10 mouse cellular contexts compared by ENCODE assay signal in genomic region chr11:61341971-61342370, GRCm38 (mm10). TPM values are rescaled to one million over a fixed set of nuclear protein-coding genes. Genes with fewer than 3 reads are reported as not detected.
DNase-seq lines count a peak whose midpoint lies in the region; ATAC-seq and TF ChIP-seq lines count a peak whose summit lies in the region.
"Had no signal": no experiment of that assay in that cellular context is flagged by ENCODE, and none has a peak within 500 bp of the region (broad histone marks: within the 10 kb centered on the region; RNA-seq: fewer than 3 reads in every experiment).

No protein-coding gene starts in this region.

- H3K27me3 ChIP-seq in heart, embryonic 12.5 days (replicated peaks), result peaks cover 44% of the 10 kb centered on the region
- peaks cover 68% of the 10 kb centered on the region for H3K27me3 ChIP-seq in embryonic facial prominence, embryonic 10.5 days (replicated peaks; ENCODE audit: low read depth, poor library complexity, severe bottlenecking)
- H3K27me3 ChIP-seq in hindbrain, postnatal 0 days (ENCODE audit: insufficient read depth, low read length), result 0 out of 2 replicates have a peak, but pooled peaks cover 11% of the 10 kb centered on the region
- peaks cover 28% of the 10 kb centered on the region for H3K27me3 ChIP-seq in midbrain, embryonic 14.5 days (ENCODE audit: control insufficient read depth, insufficient read depth, low read length)

- no peak for ATAC-seq in heart, embryonic 12.5 days (ENCODE audit: insufficient number of reproducible peaks, low FRiP score)
- no peak for ATAC-seq in hindbrain, postnatal 0 days
- ATAC-seq in midbrain, embryonic 14.5 days (ENCODE audit: low FRiP score, low TSS enrichment), result no peak

- peak overlapping the region; percentile 81 for H3K4me2 ChIP-seq in heart, embryonic 12.5 days
- peak overlapping the region; percentile 67 for H3K4me2 ChIP-seq in hindbrain, postnatal 0 days (ENCODE audit: low read depth, low read length)
- peak overlapping the region; percentile 62 for H3K4me2 ChIP-seq in midbrain, embryonic 14.5 days (ENCODE audit: low read length)

- intact Hi-C loops in heart, postnatal 25 days (cut with DNase I), result loop anchor here (10.0 kb wide), 1 partner anchor 163 kb away; the partner anchor contains the start of gene B9d1

- WGBS in heart, embryonic 12.5 days, result 18% methylated on average over 10 of the region's 10 CpGs
- WGBS in embryonic facial prominence, embryonic 10.5 days, result 20% methylated on average over 10 of the region's 10 CpGs
- 13% methylated on average over 10 of the region's 10 CpGs for WGBS in hindbrain, postnatal 0 days
- WGBS in midbrain, embryonic 14.5 days, result 17% methylated on average over 10 of the region's 10 CpGs

- H3K9me3 ChIP-seq in heart, embryonic 12.5 days (replicated peaks), result no peaks in the 10 kb centered on the region
- no peaks in the 10 kb centered on the region for H3K9me3 ChIP-seq in embryonic facial prominence, embryonic 10.5 days
- H3K9me3 ChIP-seq in hindbrain, postnatal 0 days (ENCODE audit: low read length), result no peaks in the 10 kb centered on the region
- H3K9me3 ChIP-seq in midbrain, embryonic 14.5 days (ENCODE audit: control insufficient read depth, low read length), result no peaks in the 10 kb centered on the region

- TF ChIP-seq CTCF in hindbrain, postnatal 0 days (IDR thresholded peaks at IDR 0.05; ENCODE audit: low read depth), result no peak

- no peak for DNase-seq in heart, postnatal 25 days (ENCODE audit: low spot score)
- DNase-seq in embryonic facial prominence, embryonic 10.5 days (ENCODE audit: low spot score), result peak; percentile 15
- no peak for DNase-seq in hindbrain, postnatal 0 days (ENCODE audit: low spot score)
- peak; percentile 5 for DNase-seq in midbrain, embryonic 14.5 days
- DNase-seq in urinary bladder, postnatal 10 days (ENCODE audit: low spot score), result no peak
- no peak for DNase-seq in cerebellum, postnatal 10 days
- no peak for DNase-seq in lung, postnatal 10 days

- peak overlapping the region; percentile 34; the same call in 1 of the 2 replicates for H3K9ac ChIP-seq in heart, embryonic 12.5 days
- no peak overlapping the region for H3K9ac ChIP-seq in hindbrain, postnatal 0 days (replicated peaks; ENCODE audit: low read length)
- no peak overlapping the region for H3K9ac ChIP-seq in midbrain, embryonic 14.5 days (replicated peaks; ENCODE audit: low read length)

- H3K4me1 ChIP-seq in heart, embryonic 12.5 days (replicated peaks), result peaks cover 13% of the 10 kb centered on the region; the same call in 1 of the 2 replicates
- peaks cover 12% of the 10 kb centered on the region for H3K4me1 ChIP-seq in embryonic facial prominence, embryonic 10.5 days
- no peaks in the 10 kb centered on the region for H3K4me1 ChIP-seq in hindbrain, postnatal 0 days (ENCODE audit: insufficient read depth, low read length)
- peaks cover 5% of the 10 kb centered on the region; the same call in 1 of the 2 replicates for H3K4me1 ChIP-seq in midbrain, embryonic 14.5 days (ENCODE audit: control insufficient read depth, insufficient read depth, low read length)

- H3K4me3 ChIP-seq in heart, embryonic 12.5 days, result peak overlapping the region; percentile 42
- H3K4me3 ChIP-seq in embryonic facial prominence, embryonic 10.5 days, result peak overlapping the region; percentile 56
- peak overlapping the region; percentile 36 for H3K4me3 ChIP-seq in hindbrain, postnatal 0 days (ENCODE audit: low read length)
- H3K4me3 ChIP-seq in midbrain, embryonic 14.5 days (replicated peaks; ENCODE audit: low read depth, low read length), result peak overlapping the region; percentile 38

- H3K36me3 ChIP-seq in heart, embryonic 12.5 days, result no peaks in the 10 kb centered on the region
- no peaks in the 10 kb centered on the region for H3K36me3 ChIP-seq in embryonic facial prominence, embryonic 10.5 days (replicated peaks)
- H3K36me3 ChIP-seq in hindbrain, postnatal 0 days (ENCODE audit: insufficient read depth, low read length), result no peaks in the 10 kb centered on the region
- no peaks in the 10 kb centered on the region for H3K36me3 ChIP-seq in midbrain, embryonic 14.5 days (ENCODE audit: control insufficient read depth, insufficient read depth, low read length)

- H3K27ac ChIP-seq in heart, embryonic 12.5 days (ENCODE audit: poor library complexity, severe bottlenecking), result no peak overlapping the region
- no peak overlapping the region for H3K27ac ChIP-seq in embryonic facial prominence, embryonic 10.5 days (replicated peaks)
- H3K27ac ChIP-seq in hindbrain, postnatal 0 days, result no peak overlapping the region
- no peak overlapping the region for H3K27ac ChIP-seq in midbrain, embryonic 14.5 days (replicated peaks; ENCODE audit: low read depth, low read length)

RNA-seq across cellular contexts. Expression of gene Slc47a2, which starts 0.7 kb away (rescaled TPM):
- not detected in 2 replicates for polyA plus RNA-seq in heart, embryonic 12.5 days (2016; fragmentation: Nextera tagmentation; extraction: Ambion mirVana)
- total RNA-seq in heart, postnatal 25 days (2021), result not detected
- polyA plus RNA-seq in embryonic facial prominence, embryonic 10.5 days (2016; fragmentation: Nextera tagmentation; extraction: Ambion mirVana), result not detected in 2 replicates
- total RNA-seq in hindbrain, postnatal 0 days (2014; rRNA removed), result 0.16 TPM in 1 of 2 replicates, not detected in the other
- polyA plus RNA-seq in hindbrain, postnatal 0 days (2015; fragmentation: Nextera tagmentation; extraction: Ambion mirVana), result 0.14 and 0.21 TPM in 2 replicates
- not detected in 2 replicates for polyA plus RNA-seq in midbrain, embryonic 14.5 days (2014; fragmentation: Nextera tagmentation; extraction: Ambion mirVana)
- total RNA-seq: adrenal gland, postnatal 10 days; layer of hippocampus, postnatal 25 days had no signal

RNA-seq across cellular contexts. Expression of gene Slc47a1, which starts 36.2 kb away (rescaled TPM):
- 26.1 and 27.4 TPM in 2 replicates for polyA plus RNA-seq in heart, embryonic 12.5 days (2016; fragmentation: Nextera tagmentation; extraction: Ambion mirVana)
- total RNA-seq in heart, postnatal 25 days (2021), result 10 to 100 TPM; 29.3 to 30.4 TPM
- polyA plus RNA-seq in embryonic facial prominence, embryonic 10.5 days (2016; fragmentation: Nextera tagmentation; extraction: Ambion mirVana), result 0.05 and 0.08 TPM in 2 replicates
- total RNA-seq in hindbrain, postnatal 0 days (2014; rRNA removed), result 7.7 and 9.5 TPM in 2 replicates
- polyA plus RNA-seq in hindbrain, postnatal 0 days (2015; fragmentation: Nextera tagmentation; extraction: Ambion mirVana), result 2.3 and 3.2 TPM in 2 replicates
- polyA plus RNA-seq in midbrain, embryonic 14.5 days (2014; fragmentation: Nextera tagmentation; extraction: Ambion mirVana), result not detected in 2 replicates

Comparison
In these comparisons a context has a peak if more than half of its experiments do, and no peak if none do; other contexts are left out.
1. DNase-seq: peak in embryonic facial prominence, embryonic 10.5 days (single experiment) and midbrain, embryonic 14.5 days (single experiment); none in heart, postnatal 25 days (single experiment), hindbrain, postnatal 0 days (single experiment), urinary bladder, postnatal 10 days (single experiment), cerebellum, postnatal 10 days (0 of 2) and lung, postnatal 10 days (single experiment).
2. Peak in every context shown above with its lines, with median percentiles within 50 percentile points of each other: H3K4me2 ChIP-seq and H3K4me3 ChIP-seq.